Mouse (Mus musculus) cerebellum, adult 11 months (tissue): ENCODE data around the gene Actr10.

Experiments
- DNase-seq: peaks from one replicate; pipeline ENCODE4 v3.0.0; 2022

Gene Actr10

GRCm38 (mm10) chr12:70937571-70938384, at the start of gene Actr10:
TSS of gene Actr10 (plus strand) at chr12:70937857.
- peak; percentile 89 for DNase-seq

DNA sequence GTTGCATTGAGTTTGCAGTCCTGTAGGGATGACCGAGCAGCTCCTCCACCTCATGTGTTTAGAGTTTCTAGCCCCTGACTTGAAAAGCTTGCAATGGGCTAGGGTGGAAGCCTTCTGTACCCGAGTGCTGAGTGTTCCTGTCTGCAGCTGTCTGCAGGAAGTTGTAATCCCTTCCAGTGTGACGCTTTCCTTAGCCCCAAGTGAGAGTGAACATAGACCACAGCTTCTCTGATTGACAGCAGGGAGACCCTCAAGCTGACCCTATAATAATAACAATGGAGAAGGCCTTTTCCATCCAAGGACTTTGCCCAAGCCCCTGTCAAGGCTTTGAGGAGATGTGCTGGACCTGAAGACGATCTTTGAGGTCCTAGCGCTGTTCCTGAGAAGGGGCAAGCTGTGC, 47.3 kb upstream of the Actr10 start:
- no peak for DNase-seq

DNA sequence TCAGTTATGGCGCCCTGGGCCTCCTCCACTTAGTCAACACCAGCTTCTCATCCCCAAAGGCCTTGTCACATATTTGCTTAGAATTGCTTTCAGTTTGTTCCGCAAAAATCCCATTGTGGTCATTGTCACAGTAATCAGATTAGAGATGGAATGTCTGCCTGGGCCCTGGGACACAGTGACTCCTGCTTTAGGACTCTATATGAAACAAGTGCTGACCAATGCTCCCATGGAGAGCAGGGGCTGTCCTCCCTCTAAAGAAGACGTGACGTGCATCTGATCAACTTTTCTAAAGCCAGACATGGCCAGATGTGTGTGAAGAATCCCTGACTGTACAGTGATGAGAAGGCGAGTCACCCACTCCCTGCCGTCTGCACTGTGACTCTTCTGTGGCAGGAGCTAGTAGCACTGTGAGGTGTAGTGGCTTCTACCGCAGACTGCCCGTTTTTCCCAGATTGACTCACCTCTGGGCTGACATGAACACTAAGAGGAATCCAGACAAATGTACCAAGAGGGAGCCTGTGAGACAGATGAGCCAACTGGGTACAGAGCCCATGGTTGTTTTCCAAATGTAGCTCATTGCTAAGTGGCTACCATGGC, 46.7 kb upstream of the Actr10 start:
- DNase-seq = no peak

GRCm38 (mm10) chr12:70895275-70895674, 42.4 kb upstream of the Actr10 start:
- DNase-seq = no peak

- no peak for DNase-seq
These were observed 41.6 kb upstream of the Actr10 start for GRCm38 (mm10) chr12:70896068-70896467.

- DNase-seq = no peak
These were observed 40.2 kb upstream of the Actr10 start for GRCm38 (mm10) chr12:70897434-70897833.

GRCm38 (mm10) chr12:70898450-70898849, 39.2 kb upstream of the Actr10 start:
- no peak for DNase-seq

DNA sequence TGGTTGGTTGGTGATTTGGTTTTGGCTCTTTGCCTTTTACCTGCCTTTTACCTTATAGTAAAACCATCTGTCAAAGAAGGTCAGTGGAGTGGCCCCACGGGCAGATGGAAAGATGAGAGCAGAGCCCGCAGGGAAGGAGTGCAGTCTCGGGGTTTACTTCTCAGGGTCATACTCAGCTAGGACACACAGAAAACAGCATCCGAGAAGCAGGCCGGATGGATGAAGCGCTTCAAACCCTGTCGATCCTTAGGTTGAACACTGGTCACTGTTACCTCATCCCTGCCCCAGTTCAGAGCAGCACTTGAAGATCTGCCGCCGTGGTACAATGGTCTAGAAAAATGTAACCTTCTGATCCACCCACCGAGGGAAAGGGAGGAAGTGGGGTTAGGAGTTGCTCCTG, 33.2 kb upstream of the Actr10 start:
- no peak for DNase-seq

GRCm38 (mm10) chr12:70906867-70907266, 30.8 kb upstream of the Actr10 start:
- no peak for DNase-seq

GRCm38 (mm10) chr12:70907651-70908050, 30.0 kb upstream of the Actr10 start:
- no peak for DNase-seq

- no peak for DNase-seq
These were observed 29.6 kb upstream of the Actr10 start for GRCm38 (mm10) chr12:70908076-70908475.

GRCm38 (mm10) chr12:70910241-70910720, 27.4 kb upstream of the Actr10 start:
- peak; percentile 73 for DNase-seq

DNA sequence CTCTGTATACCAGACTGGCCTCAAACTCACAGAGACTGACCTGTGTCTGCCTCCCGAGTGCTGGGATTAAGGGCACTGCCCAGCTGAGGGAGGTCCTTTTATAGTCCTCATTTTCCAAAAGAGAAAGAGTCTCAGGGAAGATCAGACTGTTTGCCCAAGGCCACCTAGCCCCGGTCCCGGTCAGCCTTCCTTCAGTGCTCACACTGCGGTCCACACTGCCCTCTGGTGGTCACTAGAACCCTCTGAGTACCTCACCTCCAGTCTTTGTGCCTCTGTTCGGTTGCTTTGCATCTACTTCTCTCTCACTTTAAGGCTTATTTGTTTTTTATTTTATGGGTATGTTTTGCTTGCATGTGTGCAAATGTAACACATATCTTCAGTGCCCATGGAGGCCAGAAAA, 26.6 kb upstream of the Actr10 start:
- peak; percentile 78 for DNase-seq

GRCm38 (mm10) chr12:70911676-70912379, 25.8 kb upstream of the Actr10 start:
- DNase-seq = no peak

GRCm38 (mm10) chr12:70913429-70913828, 24.2 kb upstream of the Actr10 start:
- DNase-seq = no peak

- DNase-seq = peak; percentile 31
These were observed 23.3 kb upstream of the Actr10 start for GRCm38 (mm10) chr12:70914387-70914786.

DNA sequence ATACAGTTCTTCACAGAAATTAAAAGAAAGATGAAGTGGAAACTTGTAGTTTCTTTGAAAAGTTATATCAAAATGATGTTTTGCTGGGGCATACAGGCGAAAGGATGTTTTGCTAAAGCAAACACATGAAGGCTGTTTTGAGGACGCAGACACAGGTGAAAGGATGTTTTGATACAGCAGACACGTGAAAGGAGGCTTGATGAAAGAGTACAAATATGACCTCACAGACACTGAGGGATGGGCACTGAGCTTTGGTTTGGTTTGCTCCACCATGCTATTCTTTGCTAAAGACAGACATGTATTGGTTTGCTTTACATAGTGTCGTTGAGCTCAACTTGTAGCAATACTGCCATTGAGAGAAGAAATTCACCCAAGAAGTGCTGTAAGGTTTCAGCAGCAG, 7.9 kb upstream of the Actr10 start:
- no peak for DNase-seq

DNA sequence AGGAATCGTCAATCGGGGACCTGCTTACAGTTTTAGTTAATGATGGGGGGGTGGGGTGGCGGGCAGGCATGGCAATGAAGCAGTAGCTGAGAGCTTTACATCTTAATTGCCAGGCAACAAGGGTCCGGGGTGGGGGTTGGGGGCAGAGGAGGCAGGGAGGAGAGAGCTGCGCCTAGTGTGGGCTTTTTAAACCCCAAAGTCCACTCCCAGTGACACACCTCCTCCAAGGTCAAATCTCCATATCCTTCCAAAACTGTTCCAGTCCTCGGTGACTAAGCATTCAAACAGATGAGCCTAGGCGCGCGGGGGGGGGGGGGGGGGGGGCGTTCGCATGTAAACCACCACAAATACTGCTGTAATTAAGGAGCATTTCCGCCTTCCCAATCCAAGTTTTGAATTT, 507 bp upstream of the Actr10 start:
- DNase-seq = no peak

DNA sequence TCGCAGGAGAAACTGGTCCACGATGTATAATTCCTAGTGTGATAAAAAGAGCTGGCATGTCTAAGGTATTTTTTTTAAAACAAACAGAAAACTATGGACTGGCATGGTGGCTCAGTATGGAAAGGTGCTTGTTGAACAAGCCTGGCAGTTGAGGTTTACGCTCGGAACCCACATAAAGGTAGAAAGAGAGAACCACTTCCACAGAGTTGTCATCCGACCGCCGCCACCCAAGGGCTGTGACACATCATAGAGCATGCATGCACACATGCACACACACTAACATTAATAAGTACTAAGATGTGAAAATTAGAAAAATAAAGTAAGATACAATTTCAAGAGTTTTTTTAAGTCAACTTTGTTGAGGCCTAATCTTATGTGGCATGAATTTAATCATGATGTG, 3.1 kb downstream of the Actr10 start:
- DNase-seq = no peak

DNA sequence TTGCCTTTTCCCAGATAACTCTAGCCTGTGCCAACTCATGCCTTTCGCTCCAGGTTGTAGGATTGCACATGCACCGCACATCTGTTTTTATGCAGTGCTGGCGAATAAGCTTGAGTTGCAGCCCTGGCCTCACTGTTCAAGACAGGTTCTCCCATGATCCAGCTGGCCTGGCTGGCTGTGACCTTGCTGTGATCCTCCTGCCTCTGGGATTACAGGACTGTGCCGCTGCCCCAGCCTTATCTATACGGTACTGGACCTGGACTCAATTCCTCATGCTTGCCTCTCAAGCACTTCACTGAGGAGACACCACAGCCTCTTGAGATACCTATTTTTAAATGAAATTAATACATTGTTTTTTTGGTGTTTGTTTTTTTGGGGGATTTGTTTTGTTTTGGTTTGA, 6.5 kb downstream of the Actr10 start:
- DNase-seq = no peak

DNA sequence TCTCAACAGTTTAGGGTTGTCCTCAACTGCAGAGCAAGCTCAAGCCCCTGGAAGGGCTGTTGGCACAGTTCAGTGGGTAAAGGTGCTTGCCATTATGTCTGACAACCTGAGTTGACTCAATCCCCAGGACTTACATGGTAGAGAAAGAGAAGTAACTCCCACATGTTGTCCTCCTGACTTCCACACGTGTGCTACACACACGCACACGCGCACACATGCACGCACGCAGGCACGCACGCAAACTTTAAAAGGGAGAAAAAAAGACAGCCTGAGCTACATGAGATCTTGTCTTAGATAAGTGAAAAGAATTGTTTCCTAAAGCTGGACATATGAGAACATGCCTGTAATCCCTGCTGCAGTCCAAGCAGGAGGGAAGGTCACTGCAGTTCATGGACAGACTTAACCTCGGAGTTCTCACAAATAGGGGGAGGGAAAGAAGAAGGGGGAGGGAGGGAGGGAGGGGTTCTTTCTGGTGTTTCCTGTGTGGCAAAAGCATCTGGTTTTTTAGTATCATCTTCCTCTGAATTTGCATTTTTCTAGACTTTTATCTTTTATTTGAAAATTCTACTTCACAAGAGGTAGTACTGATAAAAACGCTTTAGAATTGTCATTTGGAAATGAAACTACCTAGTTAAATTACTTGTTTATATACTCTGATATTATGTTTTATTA, 9.1 kb downstream of the Actr10 start:
- DNase-seq = no peak

DNA sequence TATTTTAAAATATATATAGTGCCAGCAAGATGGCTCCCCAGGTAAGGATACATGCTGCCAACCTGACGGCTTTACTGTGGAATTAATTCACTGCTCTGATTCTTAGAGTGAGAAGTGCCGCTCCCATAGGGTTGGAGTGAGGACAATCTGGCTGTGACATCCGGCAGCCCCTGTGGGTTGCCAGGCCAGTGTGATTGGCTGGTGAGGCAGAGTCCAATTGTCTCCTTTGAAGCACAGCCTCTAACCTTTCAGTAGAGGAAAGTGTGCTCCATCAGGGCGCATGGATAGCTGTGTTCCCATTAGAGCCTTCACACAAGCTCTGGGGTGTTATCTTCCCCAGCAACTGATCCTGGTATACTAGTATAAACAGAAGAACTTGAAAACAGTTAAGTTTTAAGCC, 21.0 kb downstream of the Actr10 start:
- DNase-seq = no peak

- DNase-seq = no peak
These were observed 29.9 kb downstream of the Actr10 start for GRCm38 (mm10) chr12:70967581-70967980.
